Mouse (Mus musculus) ZHBTc4 (cell line): Measurements from ENCODE around the gene Mfsd2b.
A peak's percentile ranks its signal among the peaks of the same experiment; 100 is the strongest.
"Not testable (repeated sequence)": the region's sequence is repeated elsewhere in the genome, so short reads cannot be mapped to it uniquely, and the experiment has no call there.

Experiments
- DNase-seq: peaks from one replicate; pipeline ENCODE4 v3.0.0-alpha.2; 2011; ENCODE audit warnings: low read depth, low spot score

Mfsd2b gene

GRCm38 (mm10) chr12:4874161-4874927 is at the start of gene Mfsd2b:
Mfsd2b (minus strand) TSS chr12:4874359.
- peak; percentile 94 for DNase-seq

- DNase-seq, result peak; percentile 58
These were observed 43.8 kb upstream of the Mfsd2b start for GRCm38 (mm10) chr12:4917805-4918591.

DNA sequence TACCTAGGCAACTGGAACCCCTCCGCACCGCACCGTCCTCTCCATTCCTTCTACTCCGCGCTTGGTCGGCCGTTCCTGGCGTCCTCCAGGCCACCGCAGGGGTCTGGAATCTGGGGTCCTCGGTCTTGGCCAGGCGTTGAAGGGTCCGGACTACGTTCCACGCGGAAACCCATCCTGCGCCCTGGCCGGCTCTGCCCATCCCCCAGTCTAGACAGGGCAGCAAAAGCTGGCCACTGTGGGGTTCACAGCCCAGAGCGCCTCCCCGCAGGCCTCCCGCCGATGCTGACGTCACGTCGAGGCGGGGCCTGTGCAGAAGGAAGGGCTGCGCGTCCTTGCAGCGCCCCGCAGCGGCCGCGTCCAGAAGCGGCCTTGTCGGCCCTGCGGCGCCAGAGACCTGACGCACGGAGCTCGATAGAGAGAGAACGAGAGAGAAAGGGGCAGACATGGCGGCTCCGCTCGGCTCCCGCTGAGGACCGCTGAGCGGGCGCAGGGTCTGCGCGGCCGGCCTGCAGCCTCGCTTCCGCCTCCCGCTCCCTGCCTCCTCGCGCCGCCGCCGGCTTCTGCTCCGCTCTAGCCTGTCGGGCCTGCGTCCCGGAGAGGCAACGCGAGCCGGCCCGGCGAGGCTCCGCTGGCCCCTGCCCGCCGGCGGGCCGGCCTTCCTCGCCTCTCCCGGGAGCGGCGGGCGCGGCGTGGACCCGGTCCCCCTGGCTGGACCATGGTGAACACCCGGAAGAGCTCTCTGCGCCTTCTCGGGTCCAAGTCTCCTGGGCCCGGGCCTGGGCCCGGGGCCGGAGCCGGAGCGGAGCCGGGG is 43.0 kb upstream of the Mfsd2b start, which contains the start of gene Atad2b:
Gene Atad2b, plus strand, starts transcription at position 360 of the 811 bp plus-strand sequence.
- DNase-seq, result peak; percentile 97

DNA sequence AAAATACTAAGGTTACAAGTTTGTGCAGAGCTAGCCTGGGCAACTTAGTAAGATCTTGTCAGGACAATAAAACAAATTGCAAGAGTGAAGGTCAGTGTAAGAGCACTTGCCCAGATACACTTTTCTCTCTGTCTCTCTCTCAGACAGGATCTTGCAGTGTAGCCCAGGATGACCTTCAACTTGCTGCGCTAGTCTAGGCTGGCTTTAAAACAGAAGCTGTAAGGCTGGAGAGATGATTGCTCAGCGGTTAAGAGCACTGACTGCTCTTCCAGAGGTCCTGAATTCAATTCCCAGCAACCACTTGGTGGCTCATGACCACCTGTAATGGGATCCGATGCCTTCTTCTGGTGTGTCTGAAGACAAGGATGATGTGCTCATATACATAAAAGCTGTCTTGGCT is 40.8 kb upstream of the Mfsd2b start:
- DNase-seq, result peak; percentile 86

DNA sequence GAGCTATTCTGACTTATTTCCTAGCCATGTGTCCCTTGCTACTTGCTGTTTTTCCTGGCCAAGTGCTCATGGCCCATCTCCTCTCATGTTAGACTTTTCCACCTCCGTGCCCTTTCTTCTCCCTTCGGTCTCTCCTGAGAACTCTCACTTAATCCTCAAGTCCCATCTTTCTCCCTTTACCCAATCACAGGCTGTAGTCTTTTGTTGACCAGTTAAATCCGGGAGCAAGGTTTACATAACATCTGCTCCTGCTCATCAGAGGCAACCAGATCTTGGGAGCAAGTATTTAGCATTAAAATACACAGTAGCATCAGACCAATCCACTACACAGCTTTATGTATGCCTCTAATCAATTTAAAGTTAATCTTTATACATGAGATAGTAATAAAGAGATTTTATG is 40.3 kb upstream of the Mfsd2b start:
- peak; percentile 59 for DNase-seq

DNA sequence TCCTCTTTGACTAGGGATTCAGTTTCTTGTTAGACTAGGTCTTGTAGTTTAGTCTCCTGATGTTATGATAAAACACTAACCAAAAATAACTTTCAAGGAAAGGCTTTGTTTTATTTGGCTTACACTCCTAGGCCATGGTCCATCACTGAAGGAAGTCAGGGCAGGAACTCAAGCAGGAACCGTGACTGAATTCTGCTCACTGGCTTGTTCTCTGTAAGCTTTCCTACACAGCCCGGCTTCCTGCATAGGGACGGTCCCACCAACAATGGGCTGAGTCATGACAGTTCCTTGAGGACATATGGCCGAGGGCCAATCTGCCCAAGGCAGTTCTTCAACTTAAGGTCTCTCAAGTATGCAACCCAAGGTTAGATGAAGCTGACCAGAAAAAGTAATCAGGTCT is 37.6 kb upstream of the Mfsd2b start:
- peak; percentile 76 for DNase-seq

DNA sequence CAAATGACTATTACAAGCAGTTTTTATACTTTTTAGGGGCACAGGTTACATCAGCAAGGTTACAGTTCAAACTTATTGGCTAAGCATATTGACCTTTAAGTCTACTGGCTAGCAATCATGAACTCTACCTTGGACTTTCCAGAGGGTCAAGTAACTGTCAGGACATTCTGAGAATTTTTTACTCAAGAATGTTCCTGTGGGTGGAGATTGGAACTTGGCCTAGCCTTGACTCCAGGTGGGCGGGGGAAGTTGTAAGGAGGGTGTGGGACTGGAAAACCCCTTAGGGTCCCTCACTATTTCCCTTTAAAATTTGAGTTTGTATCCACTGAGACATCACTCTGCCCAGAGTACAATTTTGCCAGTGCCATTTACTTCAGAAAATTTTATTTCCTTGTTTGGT is 36.3 kb upstream of the Mfsd2b start:
- peak; percentile 73 for DNase-seq

GRCm38 (mm10) chr12:4908391-4908790 is 34.2 kb upstream of the Mfsd2b start:
- DNase-seq, result peak; percentile 58

DNA sequence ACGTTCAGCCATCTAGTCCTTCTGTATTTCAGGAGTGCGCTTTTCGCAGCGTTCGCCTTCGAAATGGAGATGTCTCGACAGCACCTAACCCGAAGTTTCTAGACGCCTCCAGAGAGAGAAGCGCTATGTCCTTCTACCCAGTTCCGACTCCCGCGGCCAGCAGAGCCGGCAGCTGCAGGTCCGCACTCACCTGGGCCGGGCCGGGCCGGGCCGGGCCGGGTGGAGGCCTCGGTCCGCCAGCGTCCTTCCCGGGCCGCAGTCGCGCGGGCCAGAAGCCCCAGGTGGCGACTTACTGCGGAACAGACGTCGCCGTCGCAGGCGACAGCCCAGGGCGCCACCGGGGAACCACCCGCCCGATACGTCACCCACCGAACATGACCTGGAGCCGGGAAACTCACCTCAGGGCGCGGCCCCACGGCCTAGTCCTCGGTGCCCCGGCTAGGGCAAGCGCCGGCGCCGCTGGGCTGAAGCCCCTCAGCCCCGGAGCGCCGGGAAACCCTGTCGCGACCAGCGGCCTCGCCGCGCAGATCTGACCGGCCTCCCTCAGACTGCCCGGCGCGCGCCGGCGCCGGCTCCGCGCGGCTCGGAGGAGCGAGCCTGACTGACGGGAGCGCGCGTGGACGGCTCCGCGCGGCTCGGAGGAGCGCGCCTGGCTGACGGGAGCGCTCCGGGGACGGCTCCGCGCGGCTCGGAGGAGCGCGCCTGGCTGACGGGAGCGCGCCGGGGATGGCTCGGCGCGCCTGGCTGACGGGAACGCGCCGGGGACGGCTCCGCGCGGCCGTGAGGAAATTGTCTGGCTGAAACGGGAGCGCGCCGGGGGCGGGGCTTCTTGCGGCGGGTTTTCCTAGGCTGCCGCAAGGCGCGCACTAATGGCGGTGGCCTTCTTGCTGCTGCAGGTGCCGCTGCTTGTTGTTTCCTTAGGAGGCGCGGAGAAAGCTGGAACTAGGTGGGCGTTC is 33.1 kb upstream of the Mfsd2b start, which contains the start of gene Ubxn2a:
Gene Ubxn2a, minus strand, starts transcription at position 755 of the 956 bp plus-strand sequence.
- peak; percentile 97 for DNase-seq

DNA sequence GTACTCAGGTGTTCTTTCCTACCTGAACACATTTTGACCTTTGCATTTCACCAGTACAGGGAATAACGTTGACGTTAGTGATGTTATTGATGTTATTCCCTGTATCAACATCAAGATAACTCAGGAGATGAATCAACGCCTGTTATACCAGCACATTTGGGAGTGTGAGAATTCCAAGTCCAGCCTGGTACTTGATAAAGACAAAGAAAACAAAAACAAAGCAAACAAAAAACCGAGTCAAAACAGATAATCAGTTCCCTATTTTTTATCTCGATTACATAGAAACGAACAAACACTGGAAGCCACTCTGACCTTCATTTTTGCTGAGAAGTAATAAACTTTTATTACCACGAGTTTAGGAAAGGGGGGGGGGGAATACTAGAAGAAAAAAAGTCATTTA is 32.3 kb upstream of the Mfsd2b start:
- DNase-seq, result no peak

- peak; percentile 76 for DNase-seq
These were observed 31.8 kb upstream of the Mfsd2b start for GRCm38 (mm10) chr12:4905946-4906345.

- peak; percentile 98 for DNase-seq
These were observed 23.9 kb upstream of the Mfsd2b start for GRCm38 (mm10) chr12:4898024-4898423.

- no peak for DNase-seq
These were observed 15.7 kb upstream of the Mfsd2b start for GRCm38 (mm10) chr12:4889891-4890290.

GRCm38 (mm10) chr12:4889251-4889650 is 15.1 kb upstream of the Mfsd2b start:
- DNase-seq, result no peak

DNA sequence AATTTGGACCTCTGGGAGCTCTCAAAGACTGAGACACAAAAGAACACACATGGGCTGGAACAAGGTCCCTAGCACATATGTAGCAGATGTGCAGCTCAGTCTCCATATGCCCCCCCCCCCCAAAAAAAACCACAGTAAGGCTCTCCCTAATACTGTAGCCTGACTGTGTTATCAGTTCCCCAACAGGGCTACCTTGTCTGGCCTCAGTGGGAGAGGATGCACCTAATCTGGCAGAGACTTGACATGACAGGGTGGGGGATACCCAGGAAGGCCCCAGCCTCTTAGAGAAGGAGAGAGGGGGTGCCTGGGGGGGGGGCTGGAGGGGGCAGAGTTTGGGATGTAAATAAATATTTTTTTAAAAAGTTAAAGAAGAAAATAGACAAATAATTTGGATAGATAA is 14.6 kb upstream of the Mfsd2b start:
- DNase-seq, result no peak

DNA sequence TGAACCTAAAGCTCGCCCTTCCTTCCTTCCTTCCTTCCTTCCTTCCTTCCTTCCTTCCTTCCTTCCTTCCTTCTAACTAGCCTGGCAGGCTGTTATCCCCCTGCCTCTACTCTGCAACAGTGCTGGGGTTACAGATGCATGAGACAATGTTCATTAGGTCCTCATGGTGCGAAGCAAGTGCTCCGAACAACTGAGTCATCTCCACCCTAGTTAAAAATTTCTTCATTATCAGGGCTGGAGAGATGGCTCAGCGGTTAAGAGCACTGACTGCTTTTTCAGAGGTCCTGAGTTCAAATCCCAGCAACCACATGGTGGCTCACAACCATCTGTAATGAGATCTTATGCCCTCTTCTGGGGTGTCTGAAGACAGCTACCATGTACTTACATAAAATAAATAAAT is 12.4 kb upstream of the Mfsd2b start:
- DNase-seq, result not testable (repeated sequence)

- DNase-seq, result no peak
These were observed 10.9 kb upstream of the Mfsd2b start for GRCm38 (mm10) chr12:4885062-4885461.

DNA sequence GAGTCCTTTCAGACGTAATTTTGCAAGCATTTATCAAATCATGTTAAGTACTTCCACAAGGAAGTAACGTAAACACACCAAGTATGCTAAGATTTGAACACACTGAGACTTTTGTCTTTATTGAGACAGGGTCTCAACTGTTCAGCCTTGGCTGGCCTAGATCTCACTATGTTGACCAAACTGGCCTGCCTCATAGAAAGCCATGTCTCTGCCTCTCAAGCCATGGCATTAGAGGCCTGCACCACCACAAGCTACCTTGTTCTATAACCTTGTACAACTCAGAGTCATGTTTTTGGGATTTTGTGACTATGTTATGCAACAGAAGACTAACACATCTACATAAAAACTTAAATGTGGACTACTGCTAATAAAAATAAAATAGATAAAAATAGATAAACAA is 7.9 kb upstream of the Mfsd2b start:
- no peak for DNase-seq

DNA sequence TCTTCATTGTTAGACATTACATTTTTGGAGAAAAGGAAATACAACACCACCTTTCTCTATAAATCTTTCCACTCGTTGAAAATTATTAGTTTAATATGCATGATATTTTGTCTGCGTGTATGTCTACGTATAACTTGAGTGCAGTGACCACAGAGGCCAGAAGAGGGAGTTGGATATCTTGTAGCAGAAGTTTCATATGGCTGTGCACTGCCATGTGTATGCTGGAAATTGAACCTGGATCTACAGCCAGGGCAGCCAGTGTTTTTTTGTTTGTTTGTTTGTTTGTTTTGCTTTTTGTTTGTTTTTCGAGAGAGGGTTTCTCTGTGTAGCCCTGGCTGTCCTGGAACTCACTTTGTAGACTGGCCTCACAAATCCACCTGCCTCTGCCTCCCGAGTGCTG is 4.9 kb upstream of the Mfsd2b start:
- peak; percentile 67 for DNase-seq

GRCm38 (mm10) chr12:4878296-4878783 is 4.2 kb upstream of the Mfsd2b start:
- peak; percentile 84 for DNase-seq

- DNase-seq, result no peak
These were observed 1.5 kb upstream of the Mfsd2b start for GRCm38 (mm10) chr12:4875623-4876022.
